Mouse (Mus musculus): Measurements from ENCODE around the gene Kras. TPM values are rescaled to one million over a fixed set of nuclear protein-coding genes. Genes with fewer than 3 reads are reported as not detected.

Kras gene
- total and polyA plus RNA-seq, 3 experiments: 8.6 to 32.7 (median 32.3) TPM

DNA sequence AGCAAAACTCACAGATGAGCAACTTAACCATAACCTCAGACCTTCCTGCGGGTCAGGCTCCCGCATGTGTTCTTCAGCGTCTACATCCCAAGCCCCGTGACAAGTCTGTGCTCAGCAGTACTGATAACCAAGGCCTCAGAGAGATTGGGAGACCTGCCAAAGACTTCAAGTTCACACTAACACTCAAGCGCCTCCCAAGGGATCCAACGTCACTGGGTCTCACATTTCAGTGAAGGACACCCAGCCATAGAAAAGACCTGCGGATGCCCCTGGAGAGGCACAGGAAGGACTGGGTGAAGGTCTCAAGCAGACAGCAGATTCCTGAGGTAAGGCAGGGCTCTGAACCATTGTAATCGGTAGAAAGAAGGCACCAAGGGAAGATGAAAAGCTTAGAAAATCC lies 68.0 kb downstream of the Kras start:
- intact Hi-C loops (cut with DNase I): no loop called here
- Histone ChIP-seq H3K4me1 (ENCODE audit: control insufficient read depth, insufficient read depth, low read length) (peaks cover 4% of the 10 kb centered on the region), H3K4me3 (peak overlapping the region; percentile 33; the same call in 1 of the 2 replicates), H3K27ac (peak overlapping the region; percentile 75), H3K36me3 (ENCODE audit: control insufficient read depth, insufficient read depth, low read length) (no peaks in the 10 kb centered on the region), H3K79me2 (replicated peaks; ENCODE audit: control insufficient read depth, insufficient read depth, low read length) (no peaks in the 10 kb centered on the region), H3K9ac (ENCODE audit: low read depth, low read length) (peak overlapping the region; percentile 56; the same call in 1 of the 2 replicates), H3K27me3 (ENCODE audit: control insufficient read depth, insufficient read depth, low read length) (no peaks in the 10 kb centered on the region)
- peak; percentile 45; the same call in 1 of the 2 replicates for TF ChIP-seq EP300 (IDR thresholded peaks at IDR 0.05; ENCODE audit: insufficient read depth, low read depth, low read length)
- TF ChIP-seq CTCF (IDR thresholded peaks at IDR 0.05): no peak
- TF ChIP-seq POLR2A (IDR thresholded peaks at IDR 0.05; ENCODE audit: insufficient read depth, low read depth, low read length): peak; percentile 85
- 22% methylated on average over 8 of the region's 8 CpGs for WGBS
- peak; percentile 53 to 75 for DNase-seq

DNA sequence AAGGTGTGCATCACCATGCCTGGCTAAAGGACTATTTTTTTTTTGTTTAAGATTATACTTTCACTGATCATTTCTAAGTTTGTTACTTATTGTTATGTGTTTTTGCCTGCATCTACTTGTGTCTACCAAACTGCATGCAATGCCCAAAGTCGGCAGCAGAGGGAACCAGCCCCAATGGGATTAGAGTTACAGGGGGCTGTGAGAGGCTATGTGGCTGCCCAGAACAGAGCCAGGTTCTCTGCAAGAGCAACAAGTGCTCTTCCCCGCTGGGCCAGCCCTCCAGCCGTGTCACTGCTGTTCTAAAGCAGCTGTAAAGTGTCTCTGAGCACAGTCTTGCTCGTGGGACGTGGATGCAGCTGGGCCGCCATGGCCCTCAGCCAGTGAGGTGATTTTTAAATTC lies 70.4 kb downstream of the Kras start:
- H3K79me2 ChIP-seq (replicated peaks; ENCODE audit: control insufficient read depth, insufficient read depth, low read length): no peaks in the 10 kb centered on the region
- peaks cover 4% of the 10 kb centered on the region for H3K4me1 ChIP-seq (ENCODE audit: control insufficient read depth, insufficient read depth, low read length)
- intact Hi-C loops (cut with DNase I): no loop called here
- H3K36me3 ChIP-seq (ENCODE audit: control insufficient read depth, insufficient read depth, low read length): no peaks in the 10 kb centered on the region
- TF ChIP-seq CTCF (IDR thresholded peaks at IDR 0.05) (peak; percentile 82), POLR2A (IDR thresholded peaks at IDR 0.05; ENCODE audit: insufficient read depth, low read depth, low read length) (no peak)
- no peak overlapping the region for H3K9ac ChIP-seq (ENCODE audit: low read depth, low read length)
- no peak overlapping the region for H3K4me3 ChIP-seq
- no peak overlapping the region for H3K27ac ChIP-seq
- WGBS: 55% methylated on average over 6 of the region's 6 CpGs
- DNase-seq: peak; percentile 33 to 67
- H3K27me3 ChIP-seq (ENCODE audit: control insufficient read depth, insufficient read depth, low read length): no peaks in the 10 kb centered on the region

DNA sequence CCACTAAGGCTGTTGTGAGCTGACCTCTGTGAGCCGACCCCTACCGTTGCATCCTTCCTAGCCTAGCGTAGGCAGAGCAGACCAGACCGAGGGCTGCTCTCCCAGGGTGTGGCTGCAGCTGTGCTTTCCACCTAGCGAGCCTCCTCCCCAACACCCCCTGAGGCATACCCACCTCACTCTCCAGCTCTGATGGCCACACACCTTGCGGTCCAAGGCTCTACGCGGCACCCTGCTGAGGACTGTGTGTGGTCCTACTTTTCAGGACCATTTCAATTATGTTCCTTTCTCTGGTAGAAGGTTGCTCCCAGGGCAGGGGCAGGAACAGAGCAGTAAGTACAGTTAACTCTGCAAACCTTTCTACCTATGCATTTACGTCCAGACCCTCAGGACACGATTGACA lies 73.6 kb downstream of the Kras start:
- TF ChIP-seq EP300 (IDR thresholded peaks at IDR 0.05; ENCODE audit: insufficient read depth, low read depth, low read length) (no peak), CTCF (IDR thresholded peaks at IDR 0.05) (no peak), POLR2A (IDR thresholded peaks at IDR 0.05; ENCODE audit: insufficient read depth, low read depth, low read length) (no peak)
- Histone ChIP-seq H3K4me1 (ENCODE audit: control insufficient read depth, insufficient read depth, low read length) (peaks cover 6% of the 10 kb centered on the region), H3K36me3 (ENCODE audit: control insufficient read depth, insufficient read depth, low read length) (no peaks in the 10 kb centered on the region), H3K4me3 (no peak overlapping the region), H3K9ac (ENCODE audit: low read depth, low read length) (no peak overlapping the region), H3K27ac (no peak overlapping the region), H3K27me3 (ENCODE audit: control insufficient read depth, insufficient read depth, low read length) (no peaks in the 10 kb centered on the region), H3K79me2 (replicated peaks; ENCODE audit: control insufficient read depth, insufficient read depth, low read length) (no peaks in the 10 kb centered on the region)
- intact Hi-C loops (cut with DNase I): no loop called here
- peak in 1 of 2 experiments; percentile 12 for DNase-seq
- 87% methylated on average over 10 of the region's 10 CpGs for WGBS

DNA sequence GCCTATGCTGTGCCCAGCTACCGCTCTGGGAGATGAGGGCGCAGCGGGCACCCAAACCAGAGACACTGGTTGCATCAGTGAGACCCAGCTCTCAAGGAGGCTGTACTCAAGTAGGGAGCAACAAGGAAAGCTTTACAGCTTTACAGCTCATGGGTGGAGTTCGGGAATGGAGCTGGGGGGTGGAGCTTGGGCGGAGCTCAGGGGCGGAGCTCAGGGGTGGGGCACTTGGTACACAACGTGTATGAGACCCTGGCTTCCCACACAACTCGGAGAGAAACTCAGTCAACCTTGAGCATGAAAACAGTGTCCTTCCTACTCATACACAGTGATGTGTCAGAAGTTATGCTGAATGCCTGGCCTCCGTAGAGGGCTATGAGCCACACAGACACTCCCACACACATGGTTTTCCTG lies 74.5 kb downstream of the Kras start:
- TF ChIP-seq POLR2A (IDR thresholded peaks at IDR 0.05; ENCODE audit: insufficient read depth, low read depth, low read length) (no peak), EP300 (IDR thresholded peaks at IDR 0.05; ENCODE audit: insufficient read depth, low read depth, low read length) (no peak)
- 39% methylated on average over 9 of the region's 9 CpGs for WGBS
- H3K27me3 ChIP-seq (ENCODE audit: control insufficient read depth, insufficient read depth, low read length): no peaks in the 10 kb centered on the region
- H3K27ac ChIP-seq: no peak overlapping the region
- no peak overlapping the region for H3K4me3 ChIP-seq
- peak in 1 of 2 experiments; percentile 19 for DNase-seq
- H3K36me3 ChIP-seq (ENCODE audit: control insufficient read depth, insufficient read depth, low read length): no peaks in the 10 kb centered on the region
- no peak overlapping the region for H3K9ac ChIP-seq (ENCODE audit: low read depth, low read length)
- intact Hi-C loops (cut with DNase I): no loop called here
- no peaks in the 10 kb centered on the region for H3K79me2 ChIP-seq (replicated peaks; ENCODE audit: control insufficient read depth, insufficient read depth, low read length)
- H3K4me1 ChIP-seq (ENCODE audit: control insufficient read depth, insufficient read depth, low read length): peaks cover 6% of the 10 kb centered on the region

DNA sequence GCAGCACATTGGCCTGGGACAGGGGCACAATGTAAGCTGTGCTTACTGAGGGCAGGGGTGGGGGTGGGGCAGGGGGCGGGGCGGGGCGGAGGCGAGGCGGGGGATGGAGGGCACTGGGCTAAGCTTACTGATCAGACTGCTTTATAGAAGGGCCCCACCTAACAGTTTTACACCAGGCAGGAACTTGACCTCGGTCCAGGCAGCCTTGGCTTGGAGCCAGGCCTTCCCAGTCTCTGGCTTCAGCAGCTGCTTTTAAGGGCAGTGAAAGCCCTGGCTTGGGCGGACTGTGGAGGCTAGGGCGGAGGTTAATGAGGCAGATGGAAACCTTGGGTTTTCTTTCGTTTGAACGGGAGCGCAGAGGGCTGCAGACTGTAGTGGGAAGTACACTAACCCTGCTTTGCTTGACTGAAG lies 76.3 kb downstream of the Kras start:
- no peaks in the 10 kb centered on the region for H3K27me3 ChIP-seq (ENCODE audit: control insufficient read depth, insufficient read depth, low read length)
- H3K4me3 ChIP-seq: no peak overlapping the region
- TF ChIP-seq POLR2A (IDR thresholded peaks at IDR 0.05; ENCODE audit: insufficient read depth, low read depth, low read length) (no peak), CTCF (IDR thresholded peaks at IDR 0.05) (no peak), EP300 (IDR thresholded peaks at IDR 0.05; ENCODE audit: insufficient read depth, low read depth, low read length) (no peak)
- H3K27ac ChIP-seq: no peak overlapping the region; the same call in 1 of the 2 replicates
- peaks cover 6% of the 10 kb centered on the region for H3K4me1 ChIP-seq (ENCODE audit: control insufficient read depth, insufficient read depth, low read length)
- 6% methylated on average over 11 of the region's 11 CpGs for WGBS
- no peaks in the 10 kb centered on the region for H3K79me2 ChIP-seq (replicated peaks; ENCODE audit: control insufficient read depth, insufficient read depth, low read length)
- H3K36me3 ChIP-seq (ENCODE audit: control insufficient read depth, insufficient read depth, low read length): no peaks in the 10 kb centered on the region
- DNase-seq: peak; percentile 88 to 90
- intact Hi-C loops (cut with DNase I): no loop called here
- no peak overlapping the region for H3K9ac ChIP-seq (ENCODE audit: low read depth, low read length)

DNA sequence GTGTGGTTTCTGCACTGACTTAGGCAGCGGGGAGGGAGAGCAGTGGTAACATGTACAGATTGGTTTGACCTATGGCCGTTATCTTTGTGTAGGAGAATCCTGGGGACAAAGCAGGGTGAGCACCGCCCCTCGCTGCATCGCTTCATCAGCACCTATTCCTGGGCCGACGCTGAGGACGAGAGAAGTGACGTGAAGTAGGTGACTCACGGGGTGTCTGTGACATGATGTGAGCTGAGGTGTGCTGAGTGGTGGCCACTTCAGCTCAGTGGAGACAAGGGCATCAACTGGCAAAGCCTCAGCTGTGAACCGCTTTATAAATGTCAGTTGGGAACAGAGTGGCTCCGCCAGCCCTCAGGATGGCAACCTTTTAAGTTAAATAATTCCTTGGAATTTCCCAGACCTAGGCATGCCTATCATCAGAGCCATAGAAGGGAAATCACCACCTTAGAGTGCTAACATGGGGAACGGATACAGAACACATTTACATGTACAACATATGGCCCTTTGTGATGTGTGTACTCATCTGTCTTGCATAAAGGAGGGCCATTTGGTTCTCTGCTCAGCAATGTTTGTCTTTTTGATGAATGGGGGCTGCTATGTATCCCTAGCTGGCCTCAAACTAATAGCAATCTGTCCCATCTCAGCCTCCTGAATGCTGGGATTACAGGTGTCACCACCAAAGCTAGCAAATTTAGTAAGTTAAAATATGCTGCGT lies 78.0 kb downstream of the Kras start:
- DNase-seq: peak in 1 of 2 experiments; percentile 17
- Histone ChIP-seq H3K36me3 (ENCODE audit: control insufficient read depth, insufficient read depth, low read length) (no peaks in the 10 kb centered on the region), H3K4me1 (ENCODE audit: control insufficient read depth, insufficient read depth, low read length) (peaks cover 6% of the 10 kb centered on the region), H3K4me3 (no peak overlapping the region), H3K79me2 (replicated peaks; ENCODE audit: control insufficient read depth, insufficient read depth, low read length) (no peaks in the 10 kb centered on the region), H3K27me3 (ENCODE audit: control insufficient read depth, insufficient read depth, low read length) (no peaks in the 10 kb centered on the region), H3K9ac (ENCODE audit: low read depth, low read length) (no peak overlapping the region), H3K27ac (no peak overlapping the region)
- intact Hi-C loops (cut with DNase I): no loop called here
- 62% methylated on average over 14 of the region's 14 CpGs for WGBS
- TF ChIP-seq CTCF (IDR thresholded peaks at IDR 0.05) (no peak), EP300 (IDR thresholded peaks at IDR 0.05; ENCODE audit: insufficient read depth, low read depth, low read length) (no peak), POLR2A (IDR thresholded peaks at IDR 0.05; ENCODE audit: insufficient read depth, low read depth, low read length) (no peak)

Other genes starting within 250 kb of the Kras start
- gene Bcat1, start 174.1 kb downstream of the Kras start, total RNA-seq (2021): 1 to 10 TPM in 1 of 2 experiments, under 1 TPM in 1; 0.86 to 1.0 TPM
- 0.37 and 0.73 TPM in 2 replicates for gene Bcat1, start 174.1 kb downstream of the Kras start, polyA plus RNA-seq (2012; rRNA removed)
- gene Lrmp, start 134.6 kb downstream of the Kras start, total RNA-seq (2021): 1 to 10 TPM; 1.1 to 1.9 TPM
- 2.9 and 4.6 TPM in 2 replicates for gene Lrmp, start 134.6 kb downstream of the Kras start, polyA plus RNA-seq (2012; rRNA removed)
- gene Casc1, start 39.2 kb downstream of the Kras start, total RNA-seq (2021): under 1 TPM; 0.86 to 0.98 TPM
- 1.3 and 1.4 TPM in 2 replicates for gene Casc1, start 39.2 kb downstream of the Kras start, polyA plus RNA-seq (2012; rRNA removed)
- 100 to 1,000 TPM in 1 of 2 experiments, 10 to 100 TPM in 1; 97.4 to 107 TPM for gene Etfrf1, start 39.1 kb downstream of the Kras start, total RNA-seq (2021)
- gene Etfrf1, start 39.1 kb downstream of the Kras start, polyA plus RNA-seq (2012; rRNA removed): 36.3 and 67.3 TPM in 2 replicates